Comparison of ENCODE assay signal across 26 mouse cellular contexts in the genomic region with DNA sequence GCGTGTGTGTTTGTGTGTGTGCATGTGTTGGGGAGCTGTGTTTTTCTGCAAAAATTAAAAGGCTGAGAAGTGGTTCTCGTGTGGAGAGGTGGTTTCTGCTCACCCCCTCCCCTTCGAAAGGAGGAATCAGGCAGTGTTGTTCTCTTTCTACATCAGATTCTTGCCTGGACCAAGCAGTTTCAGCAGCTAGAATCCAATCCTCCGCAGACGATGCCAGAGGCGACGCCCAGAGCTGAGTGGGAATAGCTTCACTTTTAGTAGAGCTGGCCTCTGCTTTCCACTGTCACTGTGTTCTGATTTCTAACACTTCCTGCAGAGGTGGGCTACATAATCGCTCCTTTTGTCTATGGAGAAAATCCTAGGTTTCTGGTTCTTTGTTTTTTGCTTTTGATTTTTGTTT. TPM values are rescaled to one million over a fixed set of nuclear protein-coding genes. Genes with fewer than 3 reads are reported as not detected.
DNase-seq lines count a peak whose midpoint lies in the region; ATAC-seq and TF ChIP-seq lines count a peak whose summit lies in the region.
"Had no signal": no experiment of that assay in that cellular context is flagged by ENCODE, and none has a peak within 500 bp of the region (broad histone marks: within the 10 kb centered on the region; RNA-seq: fewer than 3 reads in every experiment).

No protein-coding gene starts in this region.

- WGBS in intestine, postnatal 0 days = 77% methylated on average over 8 of the region's 8 CpGs
- 79% methylated on average over 8 of the region's 8 CpGs for WGBS in intestine, embryonic 15.5 days
- WGBS in liver, embryonic 16.5 days (ENCODE audit: insufficient replicate concordance) = 56% methylated on average over 8 of the region's 8 CpGs

- no peak for TF ChIP-seq CTCF in intestine, postnatal 0 days (IDR thresholded peaks at IDR 0.05; ENCODE audit: low read depth)

- ATAC-seq in intestine, postnatal 0 days = no peak
- ATAC-seq in intestine, embryonic 15.5 days = no peak
- ATAC-seq in liver, embryonic 16.5 days (ENCODE audit: low read depth) = no peak
- peak; percentile 13 for ATAC-seq in granulocyte monocyte progenitor cell, adult 5-6 weeks (replicated peaks; ENCODE audit: poor library complexity, severe bottlenecking)
- peak; percentile 15; the same call in 1 of the 2 replicates for ATAC-seq in monocyte, adult 5-6 weeks (replicated peaks; ENCODE audit: insufficient number of reproducible peaks, low FRiP score, low TSS enrichment, poor library complexity, severe bottlenecking)
- ATAC-seq: forebrain, embryonic 16.5 days; midbrain, embryonic 13.5 days; Patski had no signal

- H3K4me2 ChIP-seq in intestine, postnatal 0 days (replicated peaks; ENCODE audit: low read depth) = peak overlapping the region; percentile 32
- no peak overlapping the region for H3K4me2 ChIP-seq in intestine, embryonic 15.5 days (replicated peaks)
- H3K4me2 ChIP-seq in liver, embryonic 16.5 days (ENCODE audit: low read depth, low read length) = peak overlapping the region; percentile 44
- H3K4me2 ChIP-seq: hindbrain, embryonic 13.5 days; lung, embryonic 14.5 days; midbrain, embryonic 13.5 days; neural tube, embryonic 12.5 days had no signal

- H3K27ac ChIP-seq in intestine, postnatal 0 days (ENCODE audit: low read depth, low read length) = no peak overlapping the region
- no peak overlapping the region for H3K27ac ChIP-seq in intestine, embryonic 15.5 days
- no peak overlapping the region for H3K27ac ChIP-seq in liver, embryonic 16.5 days (ENCODE audit: low read length)
- H3K27ac ChIP-seq: embryonic facial prominence, embryonic 10.5 days; heart, adult 2 months; hindbrain, embryonic 13.5 days; kidney, postnatal 0 days; midbrain, embryonic 13.5 days; neural tube, embryonic 12.5 days had no signal

- no peaks in the 10 kb centered on the region for H3K36me3 ChIP-seq in intestine, postnatal 0 days (ENCODE audit: control insufficient read depth, insufficient read depth)
- no peaks in the 10 kb centered on the region for H3K36me3 ChIP-seq in intestine, embryonic 15.5 days
- H3K36me3 ChIP-seq in liver, embryonic 16.5 days (ENCODE audit: control insufficient read depth, insufficient read depth) = no peaks in the 10 kb centered on the region
- H3K36me3 ChIP-seq: embryonic facial prominence, embryonic 10.5 days; G1E; hindbrain, embryonic 13.5 days; midbrain, embryonic 13.5 days; neural tube, embryonic 12.5 days had no signal

- DNase-seq in liver = no peak
- no peak for DNase-seq in natural killer cell, adult 2 months (ENCODE audit: low spot score in 2 of 2)
- DNase-seq: adrenal gland, postnatal 36 days; B cell, adult 2 months; cerebellum, adult 11 months; cerebellum, adult 9-11 months; gastrocnemius, postnatal 14 days; heart, adult 2 months; kidney, adult 2 months; lung, embryonic 14.5 days; thymus, postnatal 36 days had no signal

- no peaks in the 10 kb centered on the region for H3K9me3 ChIP-seq in intestine, postnatal 0 days (ENCODE audit: control insufficient read depth)
- H3K9me3 ChIP-seq in intestine, embryonic 15.5 days = no peaks in the 10 kb centered on the region
- no peaks in the 10 kb centered on the region for H3K9me3 ChIP-seq in liver, embryonic 16.5 days (replicated peaks; ENCODE audit: control insufficient read depth, low read length)
- H3K9me3 ChIP-seq: embryonic facial prominence, embryonic 10.5 days; G1E; hindbrain, embryonic 13.5 days; megakaryocyte, embryonic 14.5 days; midbrain, embryonic 13.5 days; neural tube, embryonic 12.5 days had no signal

- H3K4me3 ChIP-seq in intestine, postnatal 0 days (ENCODE audit: low read depth, low read length) = no peak overlapping the region
- H3K4me3 ChIP-seq in intestine, embryonic 15.5 days (replicated peaks) = no peak overlapping the region
- H3K4me3 ChIP-seq in liver, embryonic 16.5 days (ENCODE audit: low read depth, low read length) = no peak overlapping the region
- H3K4me3 ChIP-seq: embryonic facial prominence, embryonic 10.5 days; heart, adult 2 months; hindbrain, embryonic 13.5 days; megakaryocyte, embryonic 14.5 days; midbrain, embryonic 13.5 days; neural tube, embryonic 12.5 days had no signal

- no peaks in the 10 kb centered on the region for H3K4me1 ChIP-seq in intestine, postnatal 0 days (replicated peaks; ENCODE audit: control insufficient read depth, insufficient read depth, low read length)
- no peaks in the 10 kb centered on the region for H3K4me1 ChIP-seq in intestine, embryonic 15.5 days (replicated peaks)
- H3K4me1 ChIP-seq in liver, embryonic 16.5 days (ENCODE audit: control insufficient read depth, low read depth, low read length) = no peaks in the 10 kb centered on the region; the same call in 1 of the 2 replicates
- H3K4me1 ChIP-seq: embryonic facial prominence, embryonic 10.5 days; hindbrain, embryonic 13.5 days; midbrain, embryonic 13.5 days; neural tube, embryonic 12.5 days had no signal

- H3K27me3 ChIP-seq in intestine, postnatal 0 days (replicated peaks; ENCODE audit: control insufficient read depth, insufficient read depth, low read length) = no peaks in the 10 kb centered on the region
- no peaks in the 10 kb centered on the region for H3K27me3 ChIP-seq in intestine, embryonic 15.5 days (replicated peaks)
- no peaks in the 10 kb centered on the region for H3K27me3 ChIP-seq in liver, embryonic 16.5 days (ENCODE audit: control insufficient read depth, insufficient read depth, low read depth, low read length)
- H3K27me3 ChIP-seq: CH12.LX; hindbrain, embryonic 13.5 days; megakaryocyte, embryonic 14.5 days; midbrain, embryonic 13.5 days; neural tube, embryonic 12.5 days; Patski had no signal

- H3K9ac ChIP-seq in intestine, postnatal 0 days (ENCODE audit: low read depth, low read length) = no peak overlapping the region
- H3K9ac ChIP-seq in intestine, embryonic 15.5 days = no peak overlapping the region
- H3K9ac ChIP-seq in liver, embryonic 16.5 days (ENCODE audit: low read depth, low read length) = no peak overlapping the region
- H3K9ac ChIP-seq: hindbrain, embryonic 13.5 days; lung, embryonic 14.5 days; midbrain, embryonic 13.5 days; neural tube, embryonic 12.5 days had no signal

RNA-seq across cellular contexts. Expression of a gene that starts 31.0 kb away (rescaled TPM):
- 132 and 134 TPM in 2 replicates for polyA plus RNA-seq in intestine, postnatal 0 days (2015; fragmentation: Nextera tagmentation; extraction: Ambion mirVana)
- polyA plus RNA-seq in intestine, embryonic 15.5 days (2015; fragmentation: Nextera tagmentation; extraction: Ambion mirVana) = 169 and 180 TPM in 2 replicates
- 87.0 and 91.8 TPM in 2 replicates for polyA plus RNA-seq in liver, embryonic 16.5 days (2015; fragmentation: Nextera tagmentation; extraction: Ambion mirVana)
- total RNA-seq in granulocyte monocyte progenitor cell, adult 5-6 weeks (2014; fragmentation: Nextera tagmentation) = 124 and 127 TPM in 2 replicates
- total RNA-seq in granulocyte monocyte progenitor cell, adult 5-6 weeks (2017) = 92.3 and 107 TPM in 2 replicates
- total RNA-seq in monocyte, adult 5-6 weeks (2017) = 807 to 1,253 TPM (median 1,136 TPM) in 3 replicates

Comparison
In these comparisons a context has a peak if more than half of its experiments do, and no peak if none do; other contexts are left out.
1. ATAC-seq: peak in granulocyte monocyte progenitor cell, adult 5-6 weeks (single experiment) and monocyte, adult 5-6 weeks (single experiment); none in intestine, postnatal 0 days (single experiment), intestine, embryonic 15.5 days (single experiment) and liver, embryonic 16.5 days (single experiment).